Mouse (Mus musculus): ENCODE results near the gene Tbc1d10c.

DNA sequence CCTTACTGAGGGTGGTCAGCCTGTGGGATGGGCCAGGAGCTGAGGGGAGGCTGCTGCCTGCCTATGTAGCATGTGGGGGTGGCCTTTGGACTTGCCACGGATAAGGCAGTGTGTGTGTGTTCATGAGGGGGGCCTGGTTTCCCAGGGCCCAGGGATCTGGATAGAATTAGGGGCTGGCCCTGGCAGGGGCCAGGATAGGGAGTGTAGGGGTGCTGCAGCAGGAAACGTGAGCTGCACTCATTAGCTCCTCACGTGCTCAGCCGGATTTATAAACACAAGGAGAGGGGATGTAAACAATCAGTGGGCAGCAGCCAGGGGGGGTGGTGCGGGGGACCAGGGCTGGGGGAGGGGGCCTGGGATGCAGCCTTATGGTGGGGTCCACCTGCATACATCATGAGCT, 26.1 kb upstream of the Tbc1d10c start:
- TF ChIP-seq CTCF (IDR thresholded peaks at IDR 0.05; ENCODE audit: extremely low read depth, insufficient read depth, insufficient read length, insufficient replicate concordance), result no peak
- TF ChIP-seq POLR2A (IDR thresholded peaks at IDR 0.05; ENCODE audit: low read depth, low read length), result no peak
